ENCODE assay signal across 11 mouse cellular contexts in genomic region chr4:126861514-126862266, GRCm38 (mm10).
DNase-seq lines count a peak whose midpoint lies in the region; TF ChIP-seq lines count a peak whose summit lies in the region.
"Had no signal": no experiment of that assay in that cellular context is flagged by ENCODE, and none has a peak within 500 bp of the region (broad histone marks: within the 10 kb centered on the region; RNA-seq: fewer than 3 reads in every experiment).

No protein-coding gene starts in this region.

- TF ChIP-seq POLR2A in MEL (IDR thresholded peaks at IDR 0.05; ENCODE audit: control insufficient read depth in 1 of 2, insufficient read depth in 1 of 2, low read depth in 1 of 2, low read length in 2 of 2, poor library complexity in 1 of 2): no peak

- no peak overlapping the region for H3K9ac ChIP-seq in MEL (ENCODE audit: control insufficient read depth, low read depth, low read length, poor library complexity, severe bottlenecking)
- H3K9ac ChIP-seq: limb, embryonic 13.5 days had no signal

- no peak overlapping the region for H3K27ac ChIP-seq in layer of hippocampus, adult 2 months
- H3K27ac ChIP-seq in MEL (ENCODE audit: control insufficient read depth, low read depth, low read length): no peak overlapping the region
- H3K27ac ChIP-seq: heart, embryonic 10.5 days; limb, embryonic 13.5 days had no signal

- peaks cover 0 to 4% of the 10 kb centered on the region in 2 experiments; a peak in 2 of 4 replicates for H3K36me3 ChIP-seq in MEL (ENCODE audit: control insufficient read depth in 1 of 2, insufficient read depth in 2 of 2, low read length in 2 of 2)
- peaks cover 85% of the 10 kb centered on the region for H3K36me3 ChIP-seq in megakaryocyte, embryonic 14.5 days (replicated peaks; ENCODE audit: low read length)

- peak; percentile 38 for TF ChIP-seq RAD21 in MEL (IDR thresholded peaks at IDR 0.05; ENCODE audit: low read depth, low read length)

- no peaks in the 10 kb centered on the region for H3K9me3 ChIP-seq in MEL (replicated peaks; ENCODE audit: insufficient read depth, low read length)
- no peaks in the 10 kb centered on the region for H3K9me3 ChIP-seq in megakaryocyte, embryonic 14.5 days
- H3K9me3 ChIP-seq: heart, embryonic 10.5 days; limb, embryonic 13.5 days had no signal

- peak; percentile 81 for TF ChIP-seq CTCF in layer of hippocampus, adult 2 months (conservative IDR thresholded peaks at IDR 0.05)
- TF ChIP-seq CTCF in MEL (IDR thresholded peaks at IDR 0.05 in 2 of 3, conservative IDR thresholded peaks at IDR 0.05 in 1 of 3; ENCODE audit: control insufficient read depth in 1 of 3, insufficient read depth in 1 of 3, low read depth in 2 of 3, low read length in 3 of 3, poor library complexity in 1 of 3, severe bottlenecking in 1 of 3): peak; percentile 38 to 62 (median 50)

- DNase-seq in layer of hippocampus, adult 2 months (ENCODE audit: low spot score in 2 of 2): no peak
- no peak for DNase-seq in layer of hippocampus, adult 9-10 months (ENCODE audit: low spot score)
- DNase-seq in CD4-positive, CD25-positive, alpha-beta regulatory T cell, adult 2 months (ENCODE audit: low read depth, low spot score): peak; percentile 58
- peak; percentile 44 for DNase-seq in MEL (ENCODE audit: low read depth, low spot score)
- DNase-seq in frontal cortex, postnatal 10 days (ENCODE audit: low spot score in 2 of 2): no peak
- no peak for DNase-seq in heart, adult 11 months
- DNase-seq: cerebellum, adult 18-20 months; right cerebral cortex, adult 18-20 months had no signal

- H3K79me2 ChIP-seq in MEL (ENCODE audit: control insufficient read depth, insufficient read depth, low read length, poor library complexity): no peaks in the 10 kb centered on the region

- no peak overlapping the region for H3K4me3 ChIP-seq in layer of hippocampus, adult 2 months
- no peak overlapping the region for H3K4me3 ChIP-seq in MEL (ENCODE audit: control insufficient read depth in 1 of 2, insufficient read depth in 1 of 2, low read depth in 2 of 2, low read length in 2 of 2)
- H3K4me3 ChIP-seq in megakaryocyte, embryonic 14.5 days (replicated peaks): peak overlapping the region; percentile 78
- H3K4me3 ChIP-seq: heart, embryonic 10.5 days; limb, embryonic 13.5 days had no signal

- H3K27me3 ChIP-seq in MEL (ENCODE audit: control insufficient read depth in 1 of 2, insufficient read depth in 2 of 2, low read length in 2 of 2): no peaks in the 10 kb centered on the region
- no peaks in the 10 kb centered on the region for H3K27me3 ChIP-seq in megakaryocyte, embryonic 14.5 days (replicated peaks)
- H3K27me3 ChIP-seq: limb, embryonic 13.5 days had no signal

- no peak for TF ChIP-seq EP300 in MEL (IDR thresholded peaks at IDR 0.05; ENCODE audit: low read depth in 1 of 2, low read length in 2 of 2)

- H3K4me1 ChIP-seq in MEL (ENCODE audit: control insufficient read depth in 1 of 2, insufficient read depth in 2 of 2, low read length in 2 of 2): no peaks in the 10 kb centered on the region
- peaks cover 47% of the 10 kb centered on the region for H3K4me1 ChIP-seq in megakaryocyte, embryonic 14.5 days
- H3K4me1 ChIP-seq: heart, embryonic 10.5 days; limb, embryonic 13.5 days had no signal

TF ChIP-seq in MEL, 35 proteins besides CTCF, POLR2A, EP300 and RAD21:
- TF ChIP-seq E2F4 (IDR thresholded peaks at IDR 0.05; ENCODE audit: borderline replicate concordance, low read depth, low read length): no peak
- TF ChIP-seq ELF1 (IDR thresholded peaks at IDR 0.05; ENCODE audit: low read depth, low read length): no peak
- TF ChIP-seq USF1 (IDR thresholded peaks at IDR 0.05; ENCODE audit: low read depth, low read length): no peak
- TF ChIP-seq TBP (IDR thresholded peaks at IDR 0.05; ENCODE audit: low read depth, low read length): 0 out of 2 replicates have a peak, but pooled peaks have one; percentile 54
- TF ChIP-seq MAZ (IDR thresholded peaks at IDR 0.05; ENCODE audit: low read depth, low read length): no peak
- no peak for TF ChIP-seq JUND (IDR thresholded peaks at IDR 0.05; ENCODE audit: low read depth, low read length)
- TF ChIP-seq USF2 (IDR thresholded peaks at IDR 0.05; ENCODE audit: borderline replicate concordance in 1 of 2, insufficient read depth in 1 of 2, low read depth in 1 of 2, low read length in 2 of 2): no peak
- no peak for TF ChIP-seq MEF2A (IDR thresholded peaks at IDR 0.05; ENCODE audit: extremely low read depth, insufficient replicate concordance, low read depth, low read length, poor library complexity, severe bottlenecking)
- no peak for TF ChIP-seq TAL1 (IDR thresholded peaks at IDR 0.05; ENCODE audit: low read length)
- no peak for TF ChIP-seq GABPA (IDR thresholded peaks at IDR 0.05; ENCODE audit: low read depth, low read length)
- no peak for TF ChIP-seq MAFK (IDR thresholded peaks at IDR 0.05; ENCODE audit: borderline replicate concordance, low read depth, low read length)
- TF ChIP-seq GATA1 (IDR thresholded peaks at IDR 0.05; ENCODE audit: low read depth, low read length): no peak
- TF ChIP-seq MXI1 (IDR thresholded peaks at IDR 0.05; ENCODE audit: low read depth, low read length): no peak
- TF ChIP-seq POLR2AphosphoS5 (IDR thresholded peaks at IDR 0.05; ENCODE audit: borderline replicate concordance, low read depth, low read length): no peak
- TF ChIP-seq NRF1 (IDR thresholded peaks at IDR 0.05; ENCODE audit: insufficient read depth, low read depth, low read length, poor library complexity, severe bottlenecking): no peak
- no peak for TF ChIP-seq MAX (IDR thresholded peaks at IDR 0.05; ENCODE audit: low read length)
- peak; percentile 65 for TF ChIP-seq ZNF384 (IDR thresholded peaks at IDR 0.05; ENCODE audit: low read depth, low read length)
- no peak for TF ChIP-seq TCF12 (IDR thresholded peaks at IDR 0.05; ENCODE audit: low read depth, low read length)
- peak; percentile 30; the same call in 1 of the 2 replicates for TF ChIP-seq ZC3H11A (IDR thresholded peaks at IDR 0.05; ENCODE audit: low read depth, low read length)
- TF ChIP-seq BHLHE40 (IDR thresholded peaks at IDR 0.05; ENCODE audit: borderline replicate concordance, low read depth, low read length): no peak
- TF ChIP-seq HCFC1 (IDR thresholded peaks at IDR 0.05; ENCODE audit: low read depth, low read length): no peak
- TF ChIP-seq ETS1 (IDR thresholded peaks at IDR 0.05; ENCODE audit: low read depth, low read length): no peak
- TF ChIP-seq CHD2 (IDR thresholded peaks at IDR 0.05; ENCODE audit: low read length): no peak
- TF ChIP-seq ZMIZ1 (IDR thresholded peaks at IDR 0.05; ENCODE audit: low read depth, low read length): no peak
- TF ChIP-seq RCOR1 (IDR thresholded peaks at IDR 0.05; ENCODE audit: low read depth, low read length): no peak
- TF ChIP-seq SIN3A (IDR thresholded peaks at IDR 0.05; ENCODE audit: low read length): no peak
- peak; percentile 42 for TF ChIP-seq SMC3 (IDR thresholded peaks at IDR 0.05; ENCODE audit: low read depth, low read length)
- TF ChIP-seq POLR2AphosphoS2 (IDR thresholded peaks at IDR 0.05; ENCODE audit: low read length): no peak
- TF ChIP-seq MYC (IDR thresholded peaks at IDR 0.05; ENCODE audit: low read depth, low read length): no peak
- no peak for TF ChIP-seq MYB (IDR thresholded peaks at IDR 0.05; ENCODE audit: low read depth, low read length)

Comparison
In these comparisons a context has a peak if more than half of its experiments do, and no peak if none do; other contexts are left out.
1. DNase-seq: peak in CD4-positive, CD25-positive, alpha-beta regulatory T cell, adult 2 months (single experiment) and MEL (single experiment); none in layer of hippocampus, adult 2 months (0 of 2), layer of hippocampus, adult 9-10 months (single experiment), frontal cortex, postnatal 10 days (0 of 2) and heart, adult 11 months (single experiment).